ENCODE assay signal across 13 mouse cellular contexts in the genomic region with DNA sequence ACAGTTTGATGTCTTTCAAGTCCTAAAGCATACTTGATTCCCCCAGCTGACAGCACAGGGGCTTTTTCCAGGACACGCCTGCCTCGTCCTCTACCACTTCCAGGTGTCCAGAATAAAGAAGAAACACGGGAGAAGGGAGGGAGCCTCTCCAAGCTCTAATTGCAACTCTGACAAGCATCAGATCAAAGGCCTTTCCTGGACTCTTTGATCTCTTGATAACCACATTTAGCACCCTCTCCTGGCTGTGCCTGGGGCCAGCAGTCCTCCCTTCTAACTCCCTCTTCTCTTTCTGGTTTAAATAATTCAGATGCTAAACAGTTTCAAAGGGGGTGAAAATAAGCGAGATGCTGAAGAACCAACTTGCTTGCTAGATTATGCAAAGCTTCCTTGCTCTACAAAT.
DNase-seq lines count a peak whose midpoint lies in the region; ATAC-seq and TF ChIP-seq lines count a peak whose summit lies in the region.
"Had no signal": no experiment of that assay in that cellular context is flagged by ENCODE, and none has a peak within 500 bp of the region (broad histone marks: within the 10 kb centered on the region; RNA-seq: fewer than 3 reads in every experiment).

No protein-coding gene starts in this region.

- 17% methylated on average over 4 of the region's 4 CpGs for WGBS in forebrain, embryonic 14.5 days
- WGBS in forebrain, embryonic 11.5 days = 6% methylated on average over 4 of the region's 4 CpGs
- 14% methylated on average over 4 of the region's 4 CpGs for WGBS in midbrain, embryonic 15.5 days

- H3K36me3 ChIP-seq in forebrain, embryonic 14.5 days (ENCODE audit: control insufficient read depth, insufficient read depth, low read length) = no peaks in the 10 kb centered on the region
- no peaks in the 10 kb centered on the region for H3K36me3 ChIP-seq in forebrain, embryonic 11.5 days (ENCODE audit: control insufficient read depth, insufficient read depth, low read length)
- H3K36me3 ChIP-seq in CH12.LX (replicated peaks in 1 of 2; ENCODE audit: control insufficient read depth in 1 of 2, insufficient read depth in 1 of 2, low read length in 1 of 2) = no peaks in the 10 kb centered on the region
- no peaks in the 10 kb centered on the region for H3K36me3 ChIP-seq in midbrain, embryonic 15.5 days (replicated peaks)
- H3K36me3 ChIP-seq: forebrain, embryonic 12.5 days; limb, embryonic 10.5 days; lung, embryonic 15.5 days had no signal

- peak; percentile 29 for TF ChIP-seq RAD21 in CH12.LX (IDR thresholded peaks at IDR 0.05; ENCODE audit: low read depth, low read length)

- in situ Hi-C loops in CH12.LX (cut with MboI; ENCODE audit: low pct_ligation_motif_present, low pct_unique_long_range_greater_than_20kb, low sequenced_read_pairs) = no loop called here

- H3K27me3 ChIP-seq in forebrain, embryonic 14.5 days (replicated peaks; ENCODE audit: control insufficient read depth, insufficient read depth, low read length) = no peaks in the 10 kb centered on the region
- H3K27me3 ChIP-seq in forebrain, embryonic 11.5 days (ENCODE audit: control insufficient read depth, insufficient read depth, low read length) = no peaks in the 10 kb centered on the region
- H3K27me3 ChIP-seq in CH12.LX (replicated peaks) = no peaks in the 10 kb centered on the region
- H3K27me3 ChIP-seq in midbrain, embryonic 15.5 days (replicated peaks) = no peaks in the 10 kb centered on the region
- H3K27me3 ChIP-seq: forebrain, embryonic 12.5 days; lung, embryonic 15.5 days had no signal

- peak; percentile 12 for DNase-seq in forebrain, embryonic 14.5 days (ENCODE audit: low spot score)
- no peak for DNase-seq in forebrain, embryonic 11.5 days (ENCODE audit: low spot score)
- DNase-seq in CH12.LX (ENCODE audit: extremely low read depth) = no peak
- peak; percentile 20 for DNase-seq in adrenal gland, postnatal 25 days
- no peak for DNase-seq in urinary bladder, postnatal 4 days (ENCODE audit: low spot score in 2 of 2)
- DNase-seq in heart, postnatal 36 days = no peak
- no peak for DNase-seq in gastrocnemius, postnatal 36 days
- DNase-seq: cerebellum, postnatal 25 days had no signal

- dilution Hi-C loops in CH12.LX (cut with MboI; ENCODE audit: extremely low pct_ligation_motif_present, extremely low pct_unique_long_range_greater_than_20kb, low sequenced_read_pairs) = no loop called here

- H3K79me2 ChIP-seq in CH12.LX (replicated peaks; ENCODE audit: control insufficient read depth, extremely low read depth, insufficient read depth, poor library complexity, severe bottlenecking) = no peaks in the 10 kb centered on the region

- TF ChIP-seq POLR2A in CH12.LX (IDR thresholded peaks at IDR 0.05; ENCODE audit: low read depth, low read length) = no peak

- no peak overlapping the region for H3K9ac ChIP-seq in forebrain, embryonic 14.5 days (ENCODE audit: low read length)
- H3K9ac ChIP-seq in forebrain, embryonic 11.5 days (ENCODE audit: low read length) = no peak overlapping the region
- H3K9ac ChIP-seq in CH12.LX (ENCODE audit: insufficient read depth, low read depth) = no peak overlapping the region
- H3K9ac ChIP-seq in midbrain, embryonic 15.5 days = no peak overlapping the region
- H3K9ac ChIP-seq: forebrain, embryonic 12.5 days; lung, embryonic 15.5 days had no signal

- no peaks in the 10 kb centered on the region for H3K4me1 ChIP-seq in forebrain, embryonic 14.5 days (ENCODE audit: control insufficient read depth, insufficient read depth, low read length)
- 0 out of 2 replicates have a peak, but pooled peaks cover 2% of the 10 kb centered on the region for H3K4me1 ChIP-seq in forebrain, embryonic 11.5 days (replicated peaks; ENCODE audit: control insufficient read depth, insufficient read depth, low read length)
- peaks cover 3 to 26% of the 10 kb centered on the region in 2 experiments; a peak in 3 of 4 replicates for H3K4me1 ChIP-seq in CH12.LX (ENCODE audit: control insufficient read depth in 1 of 2, insufficient read depth in 2 of 2)
- H3K4me1 ChIP-seq in midbrain, embryonic 15.5 days = peaks cover 7% of the 10 kb centered on the region; the same call in 1 of the 2 replicates
- H3K4me1 ChIP-seq: lung, embryonic 15.5 days had no signal

- H3K9me3 ChIP-seq in forebrain, embryonic 14.5 days (replicated peaks; ENCODE audit: control insufficient read depth, low read length) = no peaks in the 10 kb centered on the region
- no peaks in the 10 kb centered on the region; the same call in 1 of the 2 replicates for H3K9me3 ChIP-seq in forebrain, embryonic 11.5 days (ENCODE audit: control insufficient read depth, low read length)
- H3K9me3 ChIP-seq in CH12.LX (replicated peaks; ENCODE audit: low read length) = no peaks in the 10 kb centered on the region
- H3K9me3 ChIP-seq in midbrain, embryonic 15.5 days = no peaks in the 10 kb centered on the region
- H3K9me3 ChIP-seq: forebrain, embryonic 12.5 days; limb, embryonic 10.5 days; lung, embryonic 15.5 days had no signal

- intact Hi-C loops in heart, postnatal 36 days (cut with DNase I) = no loop called here
- intact Hi-C loops in gastrocnemius, postnatal 36 days (cut with DNase I) = no loop called here

- no peak overlapping the region for H3K4me2 ChIP-seq in forebrain, embryonic 14.5 days (ENCODE audit: low read length)
- H3K4me2 ChIP-seq in forebrain, embryonic 11.5 days (ENCODE audit: low read depth, low read length, severe bottlenecking) = no peak overlapping the region
- no peak overlapping the region for H3K4me2 ChIP-seq in CH12.LX (ENCODE audit: insufficient read depth, low read depth, poor library complexity, severe bottlenecking)
- H3K4me2 ChIP-seq in midbrain, embryonic 15.5 days = no peak overlapping the region
- H3K4me2 ChIP-seq: forebrain, embryonic 12.5 days; heart, embryonic 11.5 days; lung, embryonic 15.5 days had no signal

- H3K4me3 ChIP-seq in forebrain, embryonic 14.5 days (ENCODE audit: low read depth, low read length) = no peak overlapping the region
- no peak overlapping the region for H3K4me3 ChIP-seq in forebrain, embryonic 11.5 days (ENCODE audit: low read depth, low read length)
- no peak overlapping the region for H3K4me3 ChIP-seq in CH12.LX (replicated peaks in 1 of 3; ENCODE audit: low read depth in 2 of 3, low read length in 2 of 3, poor library complexity in 1 of 3)
- no peak overlapping the region for H3K4me3 ChIP-seq in midbrain, embryonic 15.5 days
- H3K4me3 ChIP-seq: forebrain, embryonic 12.5 days; limb, embryonic 10.5 days; lung, embryonic 15.5 days had no signal

- TF ChIP-seq EP300 in CH12.LX (IDR thresholded peaks at IDR 0.05; ENCODE audit: low read length) = no peak

- no peak overlapping the region for H3K27ac ChIP-seq in forebrain, embryonic 14.5 days (ENCODE audit: low read depth, low read length)
- no peak overlapping the region for H3K27ac ChIP-seq in forebrain, embryonic 11.5 days (ENCODE audit: low read depth, low read length)
- no peak overlapping the region for H3K27ac ChIP-seq in CH12.LX (ENCODE audit: insufficient read depth, low read depth)
- no peak overlapping the region for H3K27ac ChIP-seq in midbrain, embryonic 15.5 days
- H3K27ac ChIP-seq: forebrain, embryonic 12.5 days; limb, embryonic 10.5 days; lung, embryonic 15.5 days had no signal

- ATAC-seq in forebrain, embryonic 14.5 days = no peak
- no peak for ATAC-seq in forebrain, embryonic 11.5 days (replicated peaks; ENCODE audit: low FRiP score)
- peak; percentile 63 for ATAC-seq in midbrain, embryonic 15.5 days (replicated peaks)

- TF ChIP-seq CTCF in CH12.LX (conservative IDR thresholded peaks at IDR 0.05 in 1 of 2, IDR thresholded peaks at IDR 0.05 in 1 of 2; ENCODE audit: low read depth in 2 of 2, low read length in 2 of 2) = peak in 1 of 2 experiments; percentile 39; a peak in 1 of 4 replicates

TF ChIP-seq in CH12.LX, 34 proteins besides CTCF, POLR2A, EP300 and RAD21:
- TF ChIP-seq MEF2A (IDR thresholded peaks at IDR 0.05; ENCODE audit: borderline replicate concordance, low read depth, low read length) (no peak), MYC (IDR thresholded peaks at IDR 0.05; ENCODE audit: low read depth, low read length) (no peak), SMC3 (IDR thresholded peaks at IDR 0.05; ENCODE audit: low read depth, low read length) (peak; percentile 45), MXI1 (IDR thresholded peaks at IDR 0.05; ENCODE audit: low read depth, low read length) (no peak)

Comparison
In these comparisons a context has a peak if more than half of its experiments do, and no peak if none do; other contexts are left out.
1. DNase-seq: peak in forebrain, embryonic 14.5 days (single experiment) and adrenal gland, postnatal 25 days (single experiment); none in forebrain, embryonic 11.5 days (single experiment), CH12.LX (single experiment), urinary bladder, postnatal 4 days (0 of 2), heart, postnatal 36 days (0 of 2) and gastrocnemius, postnatal 36 days (0 of 2).